Mouse (Mus musculus) kidney, adult 2 months (tissue): ENCODE results near the gene Gfra4. TPM values are rescaled to one million over a fixed set of nuclear protein-coding genes. Genes with fewer than 3 reads are reported as not detected.
"Not testable (repeated sequence)": the region's sequence is repeated elsewhere in the genome, so short reads cannot be mapped to it uniquely, and the experiment has no call there.

ENCODE experiments used
- DNase-seq: peaks from one replicate; pipeline ENCODE4 v3.0.0; 2021
- H3K27ac ChIP-seq: fragments of 200-500 bp; 2 replicates; pipeline ENCODE4 v1.5.1; 2012; ENCODE audit warnings: low read depth, low read length, control low read depth, inconsistent platforms; ENCODE audit not compliant: insufficient read depth
- H3K27me3 ChIP-seq: fragments of 200-500 bp; replicated peaks from 2 replicates; pipeline ENCODE4 v1.6.1; 2012; ENCODE audit warnings: mild to moderate bottlenecking, moderate library complexity, low read length, inconsistent platforms; ENCODE audit not compliant: control insufficient read depth, insufficient read depth
- H3K36me3 ChIP-seq: fragments of 200-500 bp; 2 replicates; pipeline ENCODE4 v1.6.1; 2012; ENCODE audit warnings: mild to moderate bottlenecking, moderate library complexity, low read length, inconsistent platforms; ENCODE audit not compliant: control insufficient read depth, insufficient read depth
- H3K4me1 ChIP-seq: fragments of 200-500 bp; 2 replicates; pipeline ENCODE4 v1.6.1; 2011; ENCODE audit warnings: low read length; ENCODE audit not compliant: control insufficient read depth, insufficient read depth
- H3K4me3 ChIP-seq: fragments of 200-500 bp; 2 replicates; pipeline ENCODE4 v1.5.1; 2011; ENCODE audit warnings: mild to moderate bottlenecking, low read depth, low read length, control low read depth; ENCODE audit not compliant: insufficient read depth
- CTCF ChIP-seq: fragments of 200-500 bp; conservative IDR thresholded peaks from 2 replicates; pipeline ENCODE4 v1.5.1; 2011; ENCODE audit warnings: low read depth, mild to moderate bottlenecking, control low read depth, low read length, moderate library complexity, mixed read lengths; ENCODE audit not compliant: insufficient read depth, insufficient read length
- POLR2A ChIP-seq: fragments of 200-500 bp; IDR thresholded peaks from one replicate; pipeline ENCODE4 v1.6.1; 2011; ENCODE audit warnings: low read depth, low read length, control low read depth
- WGBS: fragments of 180-500 bp; shearing (Covaris S2); methylation state at CpG from one replicate; pipeline ENCODE4 v1.1.7; 2018; 5-methylcytosine and 5-hydroxymethylcytosine counted together
- polyA plus RNA-seq: library from polyadenylated mRNA; depleted of rRNA; stranded (reverse); fragments of >200 nt; gene quantifications from 2 replicates; pipeline ENCODE4 v1.2.3, GENCODE M21; 2012

Gene Gfra4
- polyA plus RNA-seq, 1 experiment: 7.2 TPM

DNA sequence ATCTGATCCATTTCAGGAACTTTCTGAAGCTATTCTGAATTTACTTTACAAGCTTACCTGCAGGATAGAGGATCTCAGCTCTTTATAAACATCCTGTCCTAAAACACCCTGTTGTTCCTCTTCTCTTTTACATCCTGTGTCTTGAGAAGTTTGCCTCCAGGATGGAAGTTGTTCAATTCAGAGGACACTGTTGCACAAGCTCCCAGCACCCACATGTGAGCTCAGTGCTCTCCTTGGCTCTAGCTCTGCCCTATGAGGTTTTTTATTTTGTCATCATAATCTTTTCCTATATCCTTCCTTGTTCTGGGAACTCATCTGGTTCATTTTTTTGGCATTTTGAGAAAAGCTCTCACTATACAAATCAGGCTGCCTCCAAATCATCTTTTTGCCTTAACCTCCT lies 6.1 kb downstream of the Gfra4 start:
- no peak for DNase-seq
- Histone ChIP-seq H3K36me3 (no peaks in the 10 kb centered on the region), H3K27me3 (no peaks in the 10 kb centered on the region), H3K27ac (no peak overlapping the region), H3K4me3 (no peak overlapping the region), H3K4me1 (no peaks in the 10 kb centered on the region)
- no peak for TF ChIP-seq POLR2A
- no peak for TF ChIP-seq CTCF

DNA sequence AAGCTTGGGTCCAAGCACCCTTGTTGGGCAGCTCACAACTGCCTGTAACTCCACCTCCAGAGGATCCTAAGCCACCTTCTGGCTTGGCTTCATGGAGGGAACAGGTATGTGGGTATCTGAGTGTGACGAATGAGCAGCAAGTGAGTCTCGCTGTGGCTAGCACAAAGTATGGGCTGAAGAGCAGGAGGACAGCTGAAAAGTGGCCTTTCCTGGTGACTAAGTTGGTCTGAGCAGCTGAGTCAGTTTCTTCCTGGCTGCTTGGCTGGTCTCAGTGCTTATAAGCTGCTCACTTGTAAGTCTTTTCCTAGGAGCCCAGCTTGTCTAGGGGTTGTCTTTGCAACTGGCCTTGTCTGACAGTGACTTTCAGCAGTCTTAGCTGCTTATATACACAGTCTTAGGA lies 6.5 kb downstream of the Gfra4 start:
- DNase-seq: no peak
- Histone ChIP-seq H3K4me3 (no peak overlapping the region), H3K4me1 (no peaks in the 10 kb centered on the region), H3K27ac (no peak overlapping the region), H3K36me3 (no peaks in the 10 kb centered on the region), H3K27me3 (no peaks in the 10 kb centered on the region)
- 92% methylated on average over 2 of the region's 2 CpGs for WGBS
- TF ChIP-seq CTCF: no peak
- no peak for TF ChIP-seq POLR2A

DNA sequence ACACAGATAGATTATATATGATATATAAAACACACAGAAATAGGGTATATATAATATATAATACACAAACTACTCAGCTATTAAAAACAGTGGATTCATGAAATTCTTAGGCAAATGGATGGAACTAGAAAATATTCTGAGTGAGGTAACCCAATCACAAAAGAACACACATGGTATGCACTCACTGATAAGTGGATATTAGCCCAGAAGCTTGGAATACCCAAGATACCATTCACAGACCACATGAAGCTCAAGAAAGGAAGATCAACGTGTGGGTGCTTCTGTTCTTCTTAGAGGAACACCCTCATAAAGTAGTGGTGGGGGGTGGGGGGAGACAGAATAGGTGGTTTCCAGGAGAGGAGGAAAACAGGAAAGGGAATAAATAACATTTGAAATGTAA lies 11.5 kb downstream of the Gfra4 start:
- not testable (repeated sequence) for H3K27ac ChIP-seq, H3K36me3 ChIP-seq, H3K27me3 ChIP-seq, H3K4me3 ChIP-seq, H3K4me1 ChIP-seq, DNase-seq
- WGBS: 62% methylated on average over 1 of the region's 1 CpGs

GRCm38 (mm10) chr2:131030998-131031397 lies 11.9 kb downstream of the Gfra4 start:
- Histone ChIP-seq H3K36me3 (no peaks in the 10 kb centered on the region; the same call in 1 of the 2 replicates), H3K27me3 (no peaks in the 10 kb centered on the region), H3K27ac (no peak overlapping the region), H3K4me1 (no peaks in the 10 kb centered on the region), H3K4me3 (no peak overlapping the region)
- DNase-seq: no peak
- WGBS: 92% methylated on average over 1 of the region's 1 CpGs
- TF ChIP-seq CTCF (no peak), POLR2A (no peak)

DNA sequence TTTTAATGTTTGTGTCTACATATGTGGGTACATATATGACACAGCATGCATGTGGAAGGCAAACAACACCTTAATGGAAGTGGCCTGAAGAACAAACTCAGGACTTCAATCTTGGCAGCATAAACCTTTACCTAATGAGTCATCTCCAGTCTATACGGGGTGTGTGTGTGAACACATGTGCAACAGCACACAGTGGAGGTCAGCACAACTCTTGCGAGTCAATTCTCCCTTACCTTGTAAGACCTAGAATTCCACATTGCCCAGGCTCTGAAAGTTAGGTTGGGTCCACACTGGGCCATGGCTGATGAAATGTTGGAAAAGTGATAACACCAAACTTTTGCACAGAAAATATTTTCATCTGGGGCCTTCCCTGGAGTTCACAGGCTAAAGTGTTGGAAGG lies 12.3 kb downstream of the Gfra4 start:
- TF ChIP-seq CTCF (no peak), POLR2A (no peak)
- 90% methylated on average over 2 of the region's 2 CpGs for WGBS

GRCm38 (mm10) chr2:131029065-131029935 lies 13.6 kb downstream of the Gfra4 start:
- Histone ChIP-seq H3K36me3 (no peaks in the 10 kb centered on the region; the same call in 1 of the 2 replicates), H3K27ac (peak overlapping the region; percentile 64; the same call in 1 of the 2 replicates), H3K27me3 (no peaks in the 10 kb centered on the region), H3K4me3 (no peak overlapping the region), H3K4me1 (no peaks in the 10 kb centered on the region)
- peak; percentile 33 for DNase-seq
- WGBS: 61% methylated on average over 9 of the region's 9 CpGs
- TF ChIP-seq POLR2A: no peak

More for the DNA sequence above, 12.3 kb downstream of the Gfra4 start:
- Histone ChIP-seq H3K36me3 (no peaks in the 10 kb centered on the region; the same call in 1 of the 2 replicates), H3K27ac (no peak overlapping the region), H3K4me3 (no peak overlapping the region), H3K4me1 (no peaks in the 10 kb centered on the region), H3K27me3 (no peaks in the 10 kb centered on the region)
- no peak for DNase-seq

DNA sequence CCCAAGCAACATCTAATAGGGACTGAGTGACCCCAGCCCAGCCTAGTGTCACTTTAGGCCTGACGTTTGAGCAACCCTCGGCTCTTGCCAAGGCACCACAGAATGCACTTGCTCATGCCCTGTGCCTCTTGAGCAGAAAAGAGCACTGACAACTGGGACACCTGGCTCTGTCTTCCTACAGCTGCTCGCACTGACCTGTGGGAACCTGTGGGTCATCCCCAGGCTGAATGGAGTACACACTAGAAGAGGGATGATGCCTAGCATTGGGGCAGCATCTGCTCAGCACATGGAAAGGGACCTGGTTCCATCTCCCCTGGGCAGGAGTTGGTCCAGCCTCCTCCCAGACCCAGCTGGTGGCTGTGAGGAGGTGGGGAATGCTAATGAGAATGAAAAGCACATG lies 15.9 kb downstream of the Gfra4 start:
- Histone ChIP-seq H3K27ac (no peak overlapping the region), H3K4me1 (no peaks in the 10 kb centered on the region), H3K4me3 (no peak overlapping the region), H3K36me3 (no peaks in the 10 kb centered on the region; the same call in 1 of the 2 replicates), H3K27me3 (no peaks in the 10 kb centered on the region)
- WGBS: 81% methylated on average over 3 of the region's 3 CpGs
- TF ChIP-seq CTCF (no peak), POLR2A (no peak)
- DNase-seq: no peak

GRCm38 (mm10) chr2:131025230-131025629 lies 17.7 kb downstream of the Gfra4 start:
- DNase-seq: no peak
- no peak for TF ChIP-seq CTCF
- TF ChIP-seq POLR2A: no peak
- H3K36me3 ChIP-seq: peaks cover 3% of the 10 kb centered on the region; the same call in 1 of the 2 replicates
- WGBS: 89% methylated on average over 2 of the region's 2 CpGs
- H3K27me3 ChIP-seq: no peaks in the 10 kb centered on the region
- no peak overlapping the region for H3K4me3 ChIP-seq
- H3K4me1 ChIP-seq: no peaks in the 10 kb centered on the region
- H3K27ac ChIP-seq: no peak overlapping the region
